Mouse (Mus musculus) layer of hippocampus, postnatal 14 days (tissue): ENCODE measurements at regions not wholly inside any gene's neighbourhood (a gene's known extent, or its start where the extent isn't known, plus 50 kb on each side); places are given as distances from the start of the nearest gene placed in this dataset.

Source experiments
- DNase-seq, 2 experiments: peaks; one replicate each; pipeline ENCODE4 v3.0.0; 2021 to 2022; ENCODE audit warnings: low spot score in 2 of 2, mixed read lengths in 1 of 2

DNA sequence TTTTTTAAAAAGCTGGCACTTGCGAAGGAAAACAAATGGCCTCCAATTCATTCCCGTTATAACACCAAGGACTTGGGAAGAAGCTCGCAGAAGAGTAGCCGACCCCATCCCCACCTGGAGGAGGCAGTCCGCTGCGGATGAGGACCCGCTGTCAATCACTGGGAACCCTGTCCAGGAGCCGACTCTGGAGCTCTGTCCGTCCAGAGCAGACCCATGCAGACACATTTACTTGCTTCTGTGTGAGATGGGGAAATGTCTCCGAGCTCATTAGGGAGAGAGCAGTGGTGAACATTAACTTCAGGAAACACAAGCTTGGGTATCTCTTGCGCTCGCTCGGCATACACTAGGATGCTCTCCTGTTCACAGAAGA is 50.5 kb upstream of the Tmem132d start:
- DNase-seq = no peak

- DNase-seq = peak in 1 of 2 experiments; percentile 30
Observed at GRCm38 (mm10) chr5:128482617-128483440, 50.0 kb upstream of the Tmem132d start.
